Mouse (Mus musculus): Measurements from ENCODE around the gene Prm3.
A peak's percentile ranks its signal among the peaks of the same experiment; 100 is the strongest.
"Not testable (repeated sequence)": the region's sequence is repeated elsewhere in the genome, so short reads cannot be mapped to it uniquely, and the experiment has no call there.

The Prm3 gene

GRCm38 (mm10) chr16:10790702-10791101 is at the start of gene Prm3:
TSS of gene Prm3 (minus strand) at chr16:10790914.
- no peak for DNase-seq

DNA sequence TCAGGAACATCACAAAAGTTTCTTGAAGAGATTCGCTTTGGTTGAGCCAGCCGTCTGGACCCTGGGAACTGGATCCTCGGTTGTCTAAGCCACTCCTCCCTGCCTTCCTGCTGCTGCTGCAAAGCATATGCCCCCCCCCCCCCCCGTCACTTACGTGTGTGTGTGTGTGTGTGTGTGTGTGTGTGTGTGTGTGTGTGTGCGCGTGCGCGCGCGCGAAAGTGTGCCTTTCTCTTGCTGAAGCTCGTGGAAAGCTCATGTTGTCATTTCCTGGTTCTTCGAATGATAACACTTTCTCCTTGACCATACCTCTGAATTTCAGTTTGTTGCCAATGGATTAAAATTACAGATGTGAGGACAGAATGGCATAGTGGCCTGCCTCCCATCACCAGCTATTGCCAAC is 49.3 kb upstream of the Prm3 start:
- DNase-seq, result no peak

GRCm38 (mm10) chr16:10838487-10839245 is 48.0 kb upstream of the Prm3 start:
- DNase-seq, result no peak

- DNase-seq, result no peak
Measured at GRCm38 (mm10) chr16:10837903-10838302, 47.2 kb upstream of the Prm3 start.

- no peak for DNase-seq
Measured at GRCm38 (mm10) chr16:10837250-10837649, 46.5 kb upstream of the Prm3 start.

GRCm38 (mm10) chr16:10836388-10836787 is 45.7 kb upstream of the Prm3 start:
- no peak for DNase-seq

DNA sequence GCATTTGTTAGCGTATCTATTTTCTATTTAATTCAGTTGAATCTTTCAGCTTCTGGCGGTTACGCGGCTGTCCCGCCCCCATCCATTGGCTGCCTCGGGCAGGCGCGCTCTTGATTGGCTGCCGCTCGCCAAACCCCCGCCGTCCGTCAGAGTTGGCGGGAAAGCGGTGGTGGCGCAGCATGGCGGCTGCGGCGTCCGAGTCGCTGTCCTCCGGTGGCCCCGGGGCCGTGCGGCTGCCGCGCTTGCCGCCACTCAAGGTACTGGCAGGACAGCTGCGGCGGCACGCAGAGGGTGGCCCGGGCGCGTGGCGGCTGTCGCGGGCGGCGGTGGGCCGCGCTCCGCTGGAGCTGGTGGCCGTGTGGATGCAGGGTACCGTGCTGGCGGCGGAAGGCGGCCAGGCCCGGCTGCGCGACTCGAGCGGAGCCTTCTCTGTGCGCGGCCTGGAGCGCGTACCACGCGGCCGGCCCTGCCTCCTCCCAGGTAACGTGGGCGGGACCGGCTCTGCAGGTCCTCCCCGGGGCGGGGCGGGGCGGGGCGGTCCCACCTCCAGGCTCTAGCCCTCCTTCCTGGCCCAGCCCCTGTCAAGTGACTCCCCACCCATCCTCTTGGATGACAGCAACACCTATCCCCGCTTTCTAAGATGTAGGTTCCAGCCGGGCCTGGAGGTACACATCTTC is 44.3 kb upstream of the Prm3 start, which contains the start of gene Rmi2:
TSS of gene Rmi2 (plus strand) at position 149 of the 677 bp plus-strand sequence.
- DNase-seq, result peak; percentile 86

- DNase-seq, result no peak
Measured at GRCm38 (mm10) chr16:10834542-10834910, 43.8 kb upstream of the Prm3 start.

- no peak for DNase-seq
Measured at GRCm38 (mm10) chr16:10828461-10828805, 37.7 kb upstream of the Prm3 start.

- no peak for DNase-seq
Measured at GRCm38 (mm10) chr16:10827766-10828460, 37.2 kb upstream of the Prm3 start.

- DNase-seq, result no peak
Measured at GRCm38 (mm10) chr16:10827269-10827668, 36.6 kb upstream of the Prm3 start.

- DNase-seq, result no peak
Measured at GRCm38 (mm10) chr16:10825840-10826239, 35.1 kb upstream of the Prm3 start.

DNA sequence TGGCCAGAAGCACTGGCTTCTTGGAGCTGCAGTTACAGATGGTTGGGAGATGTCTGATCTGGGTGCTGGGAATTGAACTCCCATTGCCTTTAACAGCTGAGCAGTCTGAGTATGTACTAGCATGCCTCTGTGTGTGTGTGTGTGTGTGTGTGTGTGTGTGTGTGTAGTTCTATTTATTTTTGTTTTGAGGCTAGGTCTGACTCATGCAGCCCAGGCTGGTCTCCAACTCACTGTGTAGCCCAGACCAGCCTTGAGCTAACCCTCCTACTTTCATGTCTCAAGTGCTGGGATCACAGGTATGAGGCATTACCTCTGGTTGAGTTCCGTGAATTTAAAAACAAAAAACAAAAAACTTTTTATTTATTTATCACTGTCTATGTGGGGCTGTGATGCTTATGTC is 33.8 kb upstream of the Prm3 start:
- no peak for DNase-seq

GRCm38 (mm10) chr16:10821387-10821786 is 30.7 kb upstream of the Prm3 start:
- no peak for DNase-seq

- no peak for DNase-seq
Measured at GRCm38 (mm10) chr16:10819966-10820365, 29.3 kb upstream of the Prm3 start.

- DNase-seq, result no peak
Measured at GRCm38 (mm10) chr16:10818579-10819135, 27.9 kb upstream of the Prm3 start.

GRCm38 (mm10) chr16:10814864-10815263 is 24.1 kb upstream of the Prm3 start:
- no peak for DNase-seq

GRCm38 (mm10) chr16:10813726-10814125 is 23.0 kb upstream of the Prm3 start:
- DNase-seq, result no peak

- no peak for DNase-seq
Measured at GRCm38 (mm10) chr16:10812865-10813371, 22.2 kb upstream of the Prm3 start, which contains the start of gene Gm11172. TSS of gene Gm11172 (plus strand) at chr16:10812915.

GRCm38 (mm10) chr16:10810376-10810775 is 19.7 kb upstream of the Prm3 start:
- no peak for DNase-seq

- no peak for DNase-seq
Measured at GRCm38 (mm10) chr16:10805789-10806527, 15.2 kb upstream of the Prm3 start, which contains the start of gene Prm1. TSS of gene Prm1 (minus strand) at chr16:10805839.

- not testable (repeated sequence) for DNase-seq
Measured at GRCm38 (mm10) chr16:10802420-10802819, 11.7 kb upstream of the Prm3 start.
